Mouse (Mus musculus) adrenal gland, adult 2 months (tissue): Measurements from ENCODE around the gene Slc6a20b. TPM values are rescaled to one million over a fixed set of nuclear protein-coding genes. Genes with fewer than 3 reads are reported as not detected.
"Not testable (repeated sequence)": the region's sequence is repeated elsewhere in the genome, so short reads cannot be mapped to it uniquely, and the experiment has no call there.

ENCODE experiments used
- DNase-seq: peaks from one replicate; pipeline ENCODE4 v3.0.0; 2021
- long read RNA-seq: library from polyadenylated mRNA; stranded (forward); transcript quantifications from one replicate; pipeline ENCODE4 v2.0.0, GENCODE M21; 2021
- polyA plus RNA-seq: library from polyadenylated mRNA; depleted of rRNA; stranded (reverse); fragments of >200 nt; gene quantifications from 2 replicates; pipeline ENCODE4 v1.2.3, GENCODE M21; 2012; rRNA removed
- total RNA-seq, 2 experiments: library from RNA; stranded (reverse); gene quantifications; 2 replicates each; pipeline ENCODE4 v1.2.3; 2021

Gene Slc6a20b
- total RNA-seq (under 1 TPM in 1 of 2 experiments, not detected in 1; 0.10 TPM), polyA plus RNA-seq (not detected in 2 replicates)
- long read RNA-seq, result 0 reads

DNA sequence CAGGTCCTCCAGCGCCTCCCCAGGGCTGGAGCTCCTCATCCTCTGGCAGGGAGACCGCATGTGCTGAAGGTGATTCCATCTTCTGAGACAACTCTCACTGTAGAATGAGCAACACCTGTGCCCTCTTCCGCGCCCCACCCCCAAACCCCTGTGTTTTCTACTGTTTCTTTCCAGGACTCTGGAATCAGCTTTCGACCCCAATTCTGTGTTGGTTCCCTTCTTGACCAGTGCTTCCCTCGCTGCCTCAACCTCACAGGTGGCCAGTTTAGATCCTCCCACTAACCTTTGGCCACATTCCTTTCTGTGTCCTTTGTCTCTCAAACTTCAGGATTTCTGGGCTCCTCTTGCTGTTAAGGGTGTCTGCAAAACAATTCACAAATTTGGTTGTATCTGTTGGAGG is at the start of gene Slc6a20b:
Gene Slc6a20b (minus strand): TSS at position 285 of the 400 bp plus-strand sequence.
- DNase-seq, result no peak

DNA sequence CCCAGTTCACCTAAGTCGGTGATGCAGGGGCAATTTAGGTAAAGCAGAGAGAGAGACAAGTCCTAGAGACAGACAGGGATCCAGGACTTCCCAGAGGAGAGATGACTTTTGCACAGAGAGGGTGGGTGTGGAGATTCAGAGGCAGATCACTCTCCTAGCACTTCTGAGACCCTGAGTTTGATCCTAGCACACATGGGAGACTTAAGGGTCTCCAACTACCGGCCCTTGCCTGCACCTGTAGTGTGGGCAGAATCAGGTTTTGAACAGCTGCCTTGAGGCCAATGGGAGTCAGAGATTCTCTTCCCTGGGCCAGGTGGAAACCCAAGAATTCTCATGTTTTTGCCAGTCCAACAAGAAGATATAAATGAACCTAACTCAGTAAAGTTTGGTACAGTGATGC is 46.8 kb upstream of the Slc6a20b start:
- DNase-seq, result no peak

DNA sequence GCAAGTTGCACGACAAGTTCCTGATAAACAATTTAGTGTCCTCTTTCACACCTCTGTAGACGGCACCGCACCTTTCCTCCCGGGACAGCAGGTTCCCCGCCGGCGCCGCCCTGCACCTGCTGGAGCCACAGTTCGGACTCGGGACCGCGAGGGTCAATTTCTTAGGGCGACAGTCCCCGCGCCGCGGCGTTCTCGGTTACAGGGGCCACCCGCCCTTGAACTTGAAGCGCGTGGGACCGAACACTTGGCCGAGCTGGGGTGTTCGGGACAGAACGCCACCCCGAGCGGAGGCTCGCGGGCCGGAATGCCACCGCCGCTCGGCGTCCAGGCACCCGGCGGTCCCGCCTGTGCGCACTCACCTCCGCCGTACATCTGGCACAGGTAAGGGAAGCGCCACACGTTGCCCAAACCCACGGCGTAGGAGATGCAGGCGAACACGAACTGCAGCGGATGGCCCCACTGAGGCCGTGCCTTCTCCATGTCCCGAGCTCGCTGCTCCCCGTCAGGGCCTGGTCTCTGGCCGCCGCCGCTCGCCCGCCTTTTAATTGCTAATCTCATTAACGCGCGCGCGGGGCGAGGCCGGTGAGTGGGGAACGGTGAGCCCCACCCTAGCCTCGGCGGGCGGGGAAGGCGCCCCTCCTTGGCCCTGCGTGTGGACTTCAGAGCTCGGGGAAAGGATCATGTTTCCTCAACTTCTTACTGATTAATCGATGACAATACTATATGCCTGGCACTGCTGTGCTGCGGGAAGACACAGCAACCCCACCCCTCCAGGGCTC is 46.2 kb upstream of the Slc6a20b start, which contains the start of the genes Ccr9 and Slc6a20a:
Gene Ccr9 (plus strand): TSS at position 113 of the 779 bp plus-strand sequence.
Gene Slc6a20a (minus strand): TSS at position 559 of the 779 bp plus-strand sequence.
- peak; percentile 13 for DNase-seq

DNA sequence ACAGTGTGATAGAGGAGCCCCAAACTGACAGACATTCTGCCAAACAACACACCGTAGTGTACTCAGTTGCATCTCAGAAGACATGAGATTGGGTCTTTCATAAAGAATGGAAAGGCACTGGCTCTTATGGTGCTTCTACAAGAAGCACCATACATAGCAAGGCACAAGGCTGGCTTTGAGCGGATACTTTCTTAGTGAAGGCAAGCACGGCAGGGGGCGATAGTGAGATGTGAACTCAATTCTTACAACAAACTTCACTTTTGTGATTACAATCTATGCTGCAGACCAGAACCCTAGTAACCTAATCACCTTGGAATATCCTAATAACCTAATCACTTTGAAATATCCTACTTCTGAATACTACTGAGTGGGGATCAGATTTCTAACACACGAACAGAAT is 33.3 kb upstream of the Slc6a20b start:
- DNase-seq, result peak; percentile 33

DNA sequence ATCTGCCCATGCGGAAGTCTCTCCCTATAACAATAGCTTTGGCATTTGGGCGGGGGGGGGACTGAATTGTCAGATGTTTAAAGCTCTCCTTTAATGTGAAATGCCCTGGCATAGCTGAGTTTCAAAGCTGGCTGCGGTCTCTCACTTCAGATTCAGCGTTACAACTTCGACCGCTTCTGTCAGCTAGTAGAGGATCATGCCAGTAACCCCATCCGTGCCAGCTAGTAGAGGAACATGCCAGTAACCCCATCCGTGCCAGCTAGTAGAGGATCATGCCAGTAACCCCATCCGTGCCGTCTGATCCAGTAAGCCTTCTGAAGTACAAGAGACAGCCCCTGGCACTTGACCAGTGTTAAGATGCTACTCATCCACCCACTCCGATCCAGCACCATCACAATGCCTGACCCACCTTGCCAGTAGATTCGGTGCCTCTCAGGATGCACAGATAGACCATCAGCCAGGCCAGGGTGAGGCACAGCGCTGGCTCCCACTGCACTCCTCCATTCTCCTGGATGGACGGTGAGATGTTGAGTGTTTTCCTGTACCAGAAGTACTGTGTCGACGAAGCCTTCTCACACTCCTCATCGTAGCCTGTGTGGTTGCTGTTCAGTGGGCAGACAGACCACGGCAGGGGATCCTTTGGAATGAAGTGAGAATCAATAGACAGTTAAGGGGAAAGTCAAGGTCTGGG is 27.8 kb upstream of the Slc6a20b start:
- not testable (repeated sequence) for DNase-seq

DNA sequence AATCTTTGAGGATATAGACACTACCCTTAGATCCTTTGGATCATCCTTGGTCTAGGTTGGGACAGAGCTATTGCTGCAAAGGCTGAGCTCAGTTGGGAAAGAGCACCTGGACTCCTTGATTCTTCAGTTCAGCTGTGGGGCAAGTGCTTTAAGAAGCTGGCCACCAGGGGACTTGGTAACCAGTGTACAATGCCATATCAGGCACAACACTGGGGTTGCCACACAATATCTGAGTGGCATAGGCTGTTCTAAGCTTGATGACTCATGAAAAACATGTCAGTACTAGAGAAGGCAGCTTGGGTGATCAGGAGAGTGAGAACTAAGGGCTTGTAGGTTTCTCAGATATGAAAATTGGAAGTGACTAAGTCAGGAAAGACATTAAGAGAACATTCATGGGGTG is 26.6 kb upstream of the Slc6a20b start:
- DNase-seq, result no peak

DNA sequence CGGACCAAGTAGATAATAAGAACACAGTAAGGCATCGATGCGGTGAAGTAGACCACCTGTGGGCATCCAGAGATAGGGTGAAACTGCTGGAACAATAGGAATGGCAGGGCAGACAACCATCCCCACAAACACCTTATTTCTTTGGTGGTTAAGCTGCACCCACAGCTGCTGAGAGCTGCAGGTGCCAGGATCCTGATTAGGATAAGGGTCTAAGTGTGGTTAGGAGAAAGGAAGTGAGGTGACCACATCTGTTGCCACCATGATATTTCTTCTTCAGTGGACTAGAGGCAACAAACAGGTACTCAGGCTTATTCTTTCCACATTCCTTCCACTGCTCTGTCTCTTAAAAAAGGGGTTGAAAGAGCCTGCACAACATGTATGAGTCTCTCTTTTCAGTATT is 25.1 kb upstream of the Slc6a20b start:
- DNase-seq, result no peak

DNA sequence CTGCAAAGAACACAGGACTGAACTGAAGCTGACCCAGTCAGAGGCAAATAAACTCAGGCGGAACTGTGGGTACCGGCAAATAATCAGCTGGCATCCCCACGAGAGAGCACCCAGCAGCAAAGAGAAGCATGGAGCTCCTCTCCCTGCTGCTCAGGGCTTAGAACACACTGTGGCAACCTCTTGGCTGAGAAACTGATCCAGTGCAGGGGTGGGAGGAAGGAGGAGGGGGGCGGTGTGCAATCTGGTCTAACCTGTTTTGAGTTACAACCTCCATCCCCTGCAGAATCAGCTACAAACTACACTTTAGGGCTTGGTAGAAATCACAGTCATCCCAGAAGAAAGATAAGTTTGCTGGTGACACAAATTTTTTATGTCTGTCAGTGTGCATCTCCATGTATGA is 19.0 kb upstream of the Slc6a20b start:
- DNase-seq, result no peak

DNA sequence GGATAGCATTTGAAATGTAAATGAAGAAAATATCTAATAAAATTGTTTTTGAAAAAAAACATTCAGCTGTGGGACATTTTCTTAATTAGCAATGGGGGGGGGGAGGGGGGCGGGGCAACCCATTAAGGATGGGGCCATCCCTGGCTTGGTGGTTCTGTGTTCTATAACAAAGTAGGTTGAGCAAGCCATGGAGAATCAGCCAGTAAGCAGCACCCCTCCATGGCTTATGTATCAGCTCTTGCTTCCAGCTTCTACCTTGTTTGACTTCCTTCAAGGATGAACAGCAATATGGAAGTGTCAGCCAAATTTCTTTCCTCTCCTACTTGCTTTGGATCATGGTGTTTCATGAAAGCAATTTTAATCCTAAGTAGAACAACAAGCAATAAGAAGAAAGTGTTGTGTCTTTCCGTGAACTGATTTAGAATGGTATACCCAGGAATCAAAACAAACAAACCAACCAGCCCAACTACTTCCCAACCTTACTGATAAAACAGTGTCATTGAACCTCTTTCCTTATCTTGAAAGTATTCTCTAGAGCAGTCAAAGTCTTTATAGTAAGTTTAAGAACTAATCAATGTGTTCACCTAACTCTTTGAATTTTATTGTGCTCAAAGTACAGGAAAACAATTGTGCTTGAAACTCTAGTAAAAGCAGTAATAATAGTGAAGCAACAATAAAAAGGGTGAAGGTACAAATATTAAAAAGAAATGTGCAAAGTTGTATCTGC is 17.6 kb upstream of the Slc6a20b start:
- DNase-seq, result no peak

DNA sequence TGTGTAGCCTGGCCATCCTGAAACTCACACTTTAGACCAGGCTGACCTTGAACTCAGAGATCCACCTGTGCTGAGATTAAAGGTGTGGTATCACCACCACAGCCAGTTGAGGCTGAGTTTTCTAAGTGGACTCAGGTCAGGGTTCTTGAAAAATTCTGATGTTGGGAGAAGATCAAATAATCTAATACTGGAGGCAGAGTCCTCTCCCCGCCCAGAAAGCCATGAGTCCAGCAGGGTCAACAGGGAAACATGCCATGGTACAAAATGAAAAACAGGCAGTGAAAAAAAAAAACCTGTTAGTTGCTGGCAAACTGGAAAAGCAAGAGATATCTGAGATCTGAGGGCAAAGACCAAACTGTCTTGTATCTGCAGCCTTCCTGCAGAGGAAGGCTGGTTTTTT is 7.7 kb upstream of the Slc6a20b start:
- DNase-seq, result no peak

DNA sequence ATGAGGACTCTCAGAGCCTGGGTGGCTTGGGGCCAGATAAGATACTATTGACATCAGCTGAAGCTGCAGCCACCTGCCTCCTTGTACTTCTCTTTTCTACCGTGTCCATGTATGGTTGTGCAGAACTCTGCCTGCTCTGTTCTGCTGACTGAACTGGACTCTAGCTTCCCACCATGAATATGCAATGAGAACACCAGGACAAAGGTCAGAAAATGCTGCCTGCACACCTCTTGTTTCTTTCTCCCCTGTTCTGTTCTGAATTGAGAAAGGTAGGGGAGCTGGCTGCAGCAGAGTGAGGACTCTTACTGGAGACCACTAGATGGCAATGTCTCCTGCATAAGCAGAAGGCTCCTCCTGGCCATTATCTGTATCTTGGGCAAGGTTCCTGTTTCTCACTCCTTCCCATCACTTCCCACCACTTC is 6.3 kb upstream of the Slc6a20b start:
- DNase-seq, result peak; percentile 36

DNA sequence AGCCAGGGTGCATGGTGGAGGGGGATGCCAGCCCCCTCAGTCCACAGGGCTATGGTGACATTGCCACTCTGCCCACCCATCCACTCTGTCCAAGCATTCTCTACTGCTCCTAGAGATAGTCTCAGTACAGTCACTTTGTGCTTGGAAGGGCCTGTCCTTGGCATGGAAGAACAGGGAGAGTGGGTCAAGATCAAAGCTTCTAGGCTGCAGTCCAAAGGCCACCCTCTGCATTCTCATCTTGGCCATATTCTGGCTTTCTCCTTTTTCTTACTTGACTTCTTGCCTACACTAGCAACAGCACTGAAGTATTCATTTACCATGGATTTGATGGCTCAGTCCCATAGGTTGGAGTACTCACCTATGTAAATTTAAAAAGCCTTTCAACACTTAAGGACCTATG is 5.9 kb upstream of the Slc6a20b start:
- peak; percentile 68 for DNase-seq

DNA sequence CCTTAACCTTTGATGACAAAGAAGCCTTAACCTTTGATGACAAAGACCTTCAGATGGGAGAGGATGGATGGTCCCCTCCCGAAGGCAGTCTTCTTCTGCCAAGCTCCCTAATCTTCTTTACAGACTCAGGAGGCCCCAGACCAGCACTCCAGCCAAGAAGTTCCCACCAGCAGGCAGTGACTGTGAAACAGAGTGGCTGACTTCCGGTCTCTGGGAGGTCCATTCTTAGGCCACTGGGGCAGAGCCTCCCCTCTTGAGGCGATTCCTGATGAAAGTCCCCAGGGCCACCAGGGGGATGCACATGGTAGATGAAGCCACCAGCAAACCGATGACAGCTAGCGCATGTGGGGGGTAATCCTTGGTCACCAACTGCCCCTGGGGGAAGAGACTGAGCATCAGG is 4.4 kb upstream of the Slc6a20b start:
- DNase-seq, result peak; percentile 27

DNA sequence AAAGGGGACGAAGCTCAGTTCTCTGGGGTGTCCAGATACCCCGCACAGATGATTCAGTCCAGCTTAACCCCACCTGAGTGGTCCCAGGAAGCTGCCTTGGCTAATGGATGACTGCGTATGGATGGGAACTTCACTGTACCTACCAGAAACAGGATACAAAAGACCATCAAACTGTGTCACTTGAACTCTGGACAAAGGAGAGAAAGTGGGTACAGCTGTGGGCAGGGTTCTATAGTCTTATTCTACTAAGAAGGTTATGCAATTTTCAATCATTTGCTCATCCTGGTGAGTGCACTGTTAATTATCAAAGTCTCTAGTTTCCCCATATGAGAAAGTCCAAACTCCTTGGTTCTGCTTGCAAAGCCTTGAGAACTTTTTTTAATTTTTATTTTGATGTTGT is 628 bp upstream of the Slc6a20b start:
- DNase-seq, result no peak

DNA sequence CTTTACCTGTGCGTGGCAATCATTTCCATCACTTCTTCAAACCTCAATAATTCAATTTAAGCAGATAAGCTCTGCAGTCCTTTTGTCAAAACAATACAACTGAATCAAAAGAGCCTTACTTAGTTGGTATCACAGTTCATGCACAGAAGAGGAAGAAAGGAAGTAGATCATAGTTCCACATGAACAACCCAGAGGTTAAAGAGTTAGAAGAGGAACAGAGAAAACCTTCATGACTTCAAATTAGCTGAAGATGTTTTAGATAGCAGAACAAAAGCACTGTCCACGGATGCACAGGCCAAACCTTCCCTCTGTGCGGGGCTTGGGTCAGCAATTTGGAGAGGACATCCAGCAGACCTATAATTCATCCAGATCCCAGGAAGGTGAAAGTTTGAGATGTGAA is 699 bp downstream of the Slc6a20b start:
- no peak for DNase-seq

DNA sequence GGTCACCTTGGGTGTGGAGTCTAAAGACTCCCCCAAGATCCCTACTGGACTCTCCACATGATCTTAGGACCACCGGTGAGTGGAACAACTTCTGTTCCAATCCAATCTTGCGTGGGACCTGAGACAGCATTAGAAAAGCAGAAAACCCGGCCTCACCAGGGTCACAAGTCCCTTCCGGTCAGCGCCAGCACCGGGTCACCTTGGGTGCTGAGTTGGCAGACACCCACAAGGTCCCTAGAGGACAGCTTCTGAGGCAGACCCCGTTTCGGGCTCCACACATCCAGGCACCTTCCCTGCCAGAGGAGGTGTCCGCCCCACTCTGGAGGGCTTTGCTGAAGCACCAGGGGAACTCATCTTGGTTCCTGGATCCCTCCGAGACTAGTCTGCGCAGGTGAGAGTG is 6.5 kb downstream of the Slc6a20b start:
- no peak for DNase-seq

DNA sequence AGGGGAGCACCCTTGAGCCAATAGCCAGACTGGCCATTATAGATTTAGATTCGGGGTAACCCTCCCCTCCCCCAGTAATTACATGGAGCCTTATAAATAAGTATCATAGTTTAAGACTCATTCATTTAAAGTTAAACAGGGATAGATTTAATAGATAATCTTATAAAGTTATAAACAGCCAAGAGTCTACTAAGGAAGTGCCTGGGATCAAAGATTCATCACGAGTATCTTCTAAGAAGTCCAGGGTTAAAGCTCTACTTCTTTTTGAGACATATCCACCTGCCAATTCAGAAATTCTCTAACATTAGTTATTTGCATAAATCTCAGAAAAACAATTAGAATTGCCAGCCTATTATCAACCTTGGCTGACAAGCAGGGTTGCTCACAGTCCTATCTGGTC is 7.6 kb downstream of the Slc6a20b start:
- no peak for DNase-seq

DNA sequence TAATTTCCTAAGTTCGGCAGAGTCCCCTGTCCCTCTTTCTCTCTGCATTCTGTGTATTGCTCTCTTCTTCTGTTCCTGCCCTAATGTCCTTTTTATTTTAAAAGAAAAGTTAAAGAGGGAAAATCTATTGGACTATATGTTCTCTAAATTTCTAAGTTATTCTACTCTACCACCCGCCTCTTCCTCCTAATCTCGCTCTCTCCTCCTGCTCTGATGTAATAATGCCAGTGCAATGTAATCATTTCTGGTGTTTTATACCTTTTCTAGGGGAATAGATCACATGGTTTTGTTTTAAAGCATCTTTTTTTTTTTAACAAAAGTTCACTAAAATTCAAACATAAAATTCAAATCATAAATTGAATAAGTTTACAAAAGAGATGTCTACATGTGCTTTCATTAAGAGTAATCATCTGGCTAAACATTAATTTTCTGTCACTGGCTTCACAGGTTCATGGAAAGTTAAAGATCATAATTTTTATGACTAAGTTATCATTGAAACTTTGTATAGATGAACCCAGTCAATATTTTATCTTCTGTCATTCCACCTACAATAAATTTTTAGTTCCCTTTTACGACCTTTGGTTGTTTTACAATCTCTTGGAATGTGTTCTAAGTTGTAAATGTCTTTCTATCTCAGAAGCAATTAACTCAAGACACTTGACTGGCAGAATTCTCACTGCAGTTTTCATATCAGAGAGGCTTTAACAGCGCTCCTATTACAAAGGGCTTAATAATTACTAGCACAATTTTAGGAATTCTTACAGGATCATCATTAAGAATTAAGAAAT is 11.9 kb downstream of the Slc6a20b start:
- DNase-seq, result no peak

DNA sequence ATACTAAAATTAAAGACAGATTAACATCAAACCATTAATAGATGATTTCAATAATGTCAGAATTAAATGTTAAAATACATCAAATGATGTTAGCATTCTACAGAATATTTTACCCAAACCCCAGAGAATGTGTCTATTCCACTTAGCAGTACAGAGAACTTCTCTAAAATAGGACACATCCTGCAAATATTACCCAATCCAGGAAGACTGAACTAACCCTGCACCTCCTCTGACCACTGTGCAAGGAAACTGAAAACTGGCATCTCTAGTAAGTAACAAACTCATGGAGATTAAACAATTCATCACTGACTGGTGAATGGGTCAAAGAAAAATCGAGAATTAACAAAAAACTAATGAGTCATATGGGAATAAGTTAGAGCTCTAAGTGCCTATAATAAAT is 30.8 kb downstream of the Slc6a20b start:
- no peak for DNase-seq

DNA sequence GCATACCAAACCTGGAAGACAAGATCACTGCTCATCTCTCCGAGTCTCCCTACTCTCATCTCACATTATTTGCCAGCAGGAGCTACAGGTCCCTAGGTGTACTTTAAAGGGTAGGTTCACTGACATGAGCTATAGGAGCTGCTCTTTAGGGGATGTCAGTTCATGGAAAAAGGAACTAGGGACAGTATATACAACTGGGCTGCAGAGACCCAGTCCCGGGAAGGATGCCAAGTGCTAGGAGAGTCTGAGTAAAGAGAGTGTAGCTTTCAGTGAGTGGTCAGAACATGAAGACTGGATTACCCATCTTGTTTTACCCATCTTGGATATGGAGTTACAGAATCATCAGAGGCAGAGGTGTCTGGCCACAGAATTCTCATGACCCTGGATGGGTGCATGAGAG is 35.0 kb downstream of the Slc6a20b start:
- no peak for DNase-seq

DNA sequence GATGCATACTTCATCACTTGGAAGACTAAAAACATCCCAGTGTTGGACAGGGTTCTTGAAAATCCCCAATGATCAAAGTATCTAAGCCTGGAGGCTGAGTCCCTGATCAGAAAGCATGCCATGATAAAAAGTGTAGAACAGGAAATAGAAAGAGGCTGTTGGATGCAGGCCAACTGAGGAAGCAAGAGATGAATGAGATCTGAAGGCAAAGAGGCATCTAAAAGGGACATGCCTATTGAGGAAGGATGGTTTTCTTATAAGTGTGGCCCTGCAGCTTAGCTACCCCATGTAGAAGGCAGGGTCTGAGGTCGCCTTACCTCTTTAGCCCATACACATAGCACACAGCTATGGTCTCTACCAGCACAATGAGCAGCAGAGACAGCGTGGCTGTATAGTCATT is 35.5 kb downstream of the Slc6a20b start:
- no peak for DNase-seq

DNA sequence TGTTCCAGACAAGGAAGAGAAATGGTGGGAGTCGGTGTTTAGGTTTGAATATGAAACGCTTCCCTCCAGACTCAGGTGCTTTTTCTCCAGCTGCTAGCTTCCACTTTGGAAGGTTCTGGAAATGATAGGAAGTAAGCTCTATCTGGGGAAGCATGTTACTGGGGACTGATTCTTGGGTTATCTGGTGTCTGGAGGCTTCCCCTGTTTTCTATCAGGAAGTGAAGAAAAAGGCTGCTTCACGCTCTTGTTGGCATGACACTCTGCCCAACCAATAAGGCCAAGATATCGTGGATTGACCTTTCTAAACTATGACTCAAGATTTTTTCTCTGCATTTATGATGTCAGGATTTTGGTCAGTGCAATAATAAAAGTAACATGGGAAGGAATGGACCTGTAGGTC is 37.2 kb downstream of the Slc6a20b start:
- no peak for DNase-seq
